Mouse (Mus musculus): ENCODE data around the gene Pacsin2. TPM values are rescaled to one million over a fixed set of nuclear protein-coding genes. Genes with fewer than 3 reads are reported as not detected.
"Not testable (repeated sequence)": the region's sequence is repeated elsewhere in the genome, so short reads cannot be mapped to it uniquely, and the experiment has no call there.

Gene Pacsin2
- total RNA-seq, 2 experiments from 2014 or later = 99.7 to 104 TPM

- H3K4me3 ChIP-seq = no peak overlapping the region
- TF ChIP-seq CTCF (conservative IDR thresholded peaks at IDR 0.05) = no peak
- DNase-seq (ENCODE audit: low spot score in 2 of 2) = no peak
- H3K27ac ChIP-seq = no peak overlapping the region
These were observed 60.4 kb downstream of the Pacsin2 start for GRCm38 (mm10) chr15:83404008-83404407.

- TF ChIP-seq CTCF (conservative IDR thresholded peaks at IDR 0.05) = 0 out of 2 replicates have a peak, but pooled peaks have one; percentile 8
- no peak for DNase-seq (ENCODE audit: low spot score in 2 of 2)
- Histone ChIP-seq H3K27ac (no peak overlapping the region), H3K4me3 (no peak overlapping the region)
These were observed 61.4 kb downstream of the Pacsin2 start for GRCm38 (mm10) chr15:83403016-83403415.

- no peak overlapping the region for H3K27ac ChIP-seq
- DNase-seq (ENCODE audit: low spot score in 2 of 2) = no peak
- TF ChIP-seq CTCF (conservative IDR thresholded peaks at IDR 0.05) = peak; percentile 60
- H3K4me3 ChIP-seq = no peak overlapping the region
These were observed 71.7 kb downstream of the Pacsin2 start for GRCm38 (mm10) chr15:83392722-83393121.

- Histone ChIP-seq H3K4me3 (no peak overlapping the region), H3K27ac (no peak overlapping the region)
- no peak for TF ChIP-seq CTCF (conservative IDR thresholded peaks at IDR 0.05)
- no peak for DNase-seq (ENCODE audit: low spot score in 2 of 2)
These were observed 76.5 kb downstream of the Pacsin2 start for GRCm38 (mm10) chr15:83387911-83388310.

GRCm38 (mm10) chr15:83383633-83384032 lies 80.8 kb downstream of the Pacsin2 start:
- DNase-seq (ENCODE audit: low spot score in 2 of 2) = no peak
- peak; percentile 69 for TF ChIP-seq CTCF (conservative IDR thresholded peaks at IDR 0.05)
- Histone ChIP-seq H3K4me3 (no peak overlapping the region), H3K27ac (no peak overlapping the region)

- no peak for DNase-seq (ENCODE audit: low spot score in 2 of 2)
- no peak overlapping the region for H3K27ac ChIP-seq
- no peak overlapping the region for H3K4me3 ChIP-seq
- no peak for TF ChIP-seq CTCF (conservative IDR thresholded peaks at IDR 0.05)
These were observed 81.3 kb downstream of the Pacsin2 start for GRCm38 (mm10) chr15:83383136-83383535.

- no peak for DNase-seq (ENCODE audit: low spot score in 2 of 2)
- Histone ChIP-seq H3K27ac (no peak overlapping the region), H3K4me3 (no peak overlapping the region)
- no peak for TF ChIP-seq CTCF (conservative IDR thresholded peaks at IDR 0.05)
These were observed 81.9 kb downstream of the Pacsin2 start for GRCm38 (mm10) chr15:83382467-83382866.

- DNase-seq (ENCODE audit: low spot score in 2 of 2) = no peak
- Histone ChIP-seq H3K4me3 (no peak overlapping the region), H3K27ac (no peak overlapping the region)
- no peak for TF ChIP-seq CTCF (conservative IDR thresholded peaks at IDR 0.05)
These were observed 87.3 kb downstream of the Pacsin2 start for GRCm38 (mm10) chr15:83377153-83377552.

GRCm38 (mm10) chr15:83375136-83375535 lies 89.3 kb downstream of the Pacsin2 start:
- peak; percentile 88 for TF ChIP-seq CTCF (conservative IDR thresholded peaks at IDR 0.05)
- Histone ChIP-seq H3K4me3 (no peak overlapping the region), H3K27ac (no peak overlapping the region)
- DNase-seq (ENCODE audit: low spot score in 2 of 2) = peak; percentile 20 to 60

GRCm38 (mm10) chr15:83374076-83374475 lies 90.3 kb downstream of the Pacsin2 start:
- Histone ChIP-seq H3K27ac (no peak overlapping the region), H3K4me3 (no peak overlapping the region)
- no peak for TF ChIP-seq CTCF (conservative IDR thresholded peaks at IDR 0.05)
- no peak for DNase-seq (ENCODE audit: low spot score in 2 of 2)

- not testable (repeated sequence) for H3K4me3 ChIP-seq; DNase-seq (ENCODE audit: low spot score in 2 of 2); H3K27ac ChIP-seq
- peak; percentile 50 for TF ChIP-seq CTCF (conservative IDR thresholded peaks at IDR 0.05)
These were observed 95.7 kb downstream of the Pacsin2 start for GRCm38 (mm10) chr15:83368702-83369101.

GRCm38 (mm10) chr15:83368261-83368660 lies 96.1 kb downstream of the Pacsin2 start:
- H3K4me3 ChIP-seq = no peak overlapping the region
- no peak overlapping the region for H3K27ac ChIP-seq
- no peak for DNase-seq (ENCODE audit: low spot score in 2 of 2)
- TF ChIP-seq CTCF (conservative IDR thresholded peaks at IDR 0.05) = no peak

- no peak for TF ChIP-seq CTCF (conservative IDR thresholded peaks at IDR 0.05)
- no peak overlapping the region for H3K27ac ChIP-seq
- peak; percentile 40 to 56 for DNase-seq (ENCODE audit: low spot score in 2 of 2)
- H3K4me3 ChIP-seq = peak overlapping the region; percentile 58
These were observed 97.4 kb downstream of the Pacsin2 start for GRCm38 (mm10) chr15:83366933-83367552.

GRCm38 (mm10) chr15:83365697-83366096 lies 98.7 kb downstream of the Pacsin2 start:
- peak; percentile 42 for TF ChIP-seq CTCF (conservative IDR thresholded peaks at IDR 0.05)
- Histone ChIP-seq H3K4me3 (no peak overlapping the region), H3K27ac (no peak overlapping the region)
- DNase-seq (ENCODE audit: low spot score in 2 of 2) = no peak
